Mouse (Mus musculus) kidney, embryonic 14.5 days (tissue): ENCODE results near the gene Nup188. TPM values are rescaled to one million over a fixed set of nuclear protein-coding genes. Genes with fewer than 3 reads are reported as not detected.
A peak's percentile ranks its signal among the peaks of the same experiment; 100 is the strongest.

ENCODE experiments used
- ATAC-seq: fragments of 200-750 bp; cut with Nextera tagmentation; 2 replicates; pipeline ENCODE4 v1.8.0; 2017; ENCODE audit warnings: moderate number of reproducible peaks, mild to moderate bottlenecking, moderate TSS enrichment, moderate library complexity; ENCODE audit not compliant: low FRiP score, low TSS enrichment
- H3K27ac ChIP-seq: fragments of 300-500 bp; sonication (generic); 2 replicates; pipeline ENCODE4 v1.5.1; 2014; ENCODE audit warnings: low read depth, mild to moderate bottlenecking, low read length, moderate library complexity, mixed read lengths
- H3K27me3 ChIP-seq: fragments of 300-500 bp; sonication (generic); 2 replicates; pipeline ENCODE4 v1.6.1; 2014; ENCODE audit warnings: mild to moderate bottlenecking, low read length; ENCODE audit not compliant: control insufficient read depth, insufficient read depth
- H3K36me3 ChIP-seq: fragments of 300-500 bp; sonication (generic); 2 replicates; pipeline ENCODE4 v1.6.1; 2014; ENCODE audit warnings: low read length, mixed read lengths; ENCODE audit not compliant: control insufficient read depth, insufficient read depth
- H3K4me1 ChIP-seq: fragments of 300-500 bp; sonication (generic); 2 replicates; pipeline ENCODE4 v1.6.1; 2014; ENCODE audit warnings: low read length, mixed read lengths; ENCODE audit not compliant: control insufficient read depth, insufficient read depth
- H3K4me2 ChIP-seq: fragments of 300-500 bp; sonication (generic); replicated peaks from 2 replicates; pipeline ENCODE4 v1.6.1; 2014; ENCODE audit warnings: low read depth, mild to moderate bottlenecking, low read length
- H3K4me3 ChIP-seq: fragments of 300-500 bp; sonication (generic); 2 replicates; pipeline ENCODE4 v1.5.1; 2014; ENCODE audit warnings: mild to moderate bottlenecking, low read length
- H3K9ac ChIP-seq: fragments of 300-500 bp; sonication (generic); 2 replicates; pipeline ENCODE4 v1.6.1; 2014; ENCODE audit warnings: low read depth, mild to moderate bottlenecking, low read length, moderate library complexity
- H3K9me3 ChIP-seq: fragments of 300-500 bp; sonication (generic); 2 replicates; pipeline ENCODE4 v1.6.1; 2016; ENCODE audit warnings: low read length; ENCODE audit not compliant: control insufficient read depth
- WGBS: fragments of 180-500 bp; shearing (Covaris S2); extraction: QIAGEN DNeasy Blood & Tissue Kit; methylation state at CpG from one replicate; pipeline ENCODE4 v1.1.7; 2014; 5-methylcytosine and 5-hydroxymethylcytosine counted together
- polyA plus RNA-seq: library from polyadenylated mRNA; unstranded; fragments of >200 nt; fragmentation: Nextera tagmentation; extraction: Ambion mirVana; gene quantifications from 2 replicates; pipeline ENCODE4 v1.2.1, GENCODE M21; 2014

Nup188 gene
- polyA plus RNA-seq, 1 experiment from 2014 or later = 54.4 TPM

DNA sequence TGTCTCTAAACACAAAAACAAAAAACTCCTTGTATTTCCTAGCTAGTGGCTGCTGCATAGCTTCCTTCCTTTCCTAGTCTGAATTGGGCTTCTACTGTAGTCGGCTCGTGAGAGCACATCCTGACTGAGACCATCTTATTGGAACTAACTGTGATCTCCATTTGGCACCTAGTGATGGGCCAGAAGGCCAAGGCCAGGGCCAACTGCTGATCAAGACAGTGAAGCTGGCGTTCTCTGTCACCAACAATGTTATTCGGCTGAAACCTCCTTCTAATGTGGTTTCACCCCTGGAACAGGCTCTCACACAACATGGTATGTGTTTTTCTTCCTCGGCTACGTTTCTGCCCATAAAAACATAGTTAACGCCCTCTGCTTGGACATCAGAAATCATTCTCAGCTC is 41.1 kb downstream of the Nup188 start:
- 89% methylated on average over 7 of the region's 7 CpGs for WGBS
- H3K4me2 ChIP-seq = no peak overlapping the region
- no peaks in the 10 kb centered on the region for H3K27me3 ChIP-seq
- no peak overlapping the region for H3K27ac ChIP-seq
- ATAC-seq = no peak
- H3K36me3 ChIP-seq = peaks cover 96% of the 10 kb centered on the region
- no peak overlapping the region for H3K9ac ChIP-seq
- no peaks in the 10 kb centered on the region for H3K9me3 ChIP-seq
- no peaks in the 10 kb centered on the region for H3K4me1 ChIP-seq
- H3K4me3 ChIP-seq = no peak overlapping the region

DNA sequence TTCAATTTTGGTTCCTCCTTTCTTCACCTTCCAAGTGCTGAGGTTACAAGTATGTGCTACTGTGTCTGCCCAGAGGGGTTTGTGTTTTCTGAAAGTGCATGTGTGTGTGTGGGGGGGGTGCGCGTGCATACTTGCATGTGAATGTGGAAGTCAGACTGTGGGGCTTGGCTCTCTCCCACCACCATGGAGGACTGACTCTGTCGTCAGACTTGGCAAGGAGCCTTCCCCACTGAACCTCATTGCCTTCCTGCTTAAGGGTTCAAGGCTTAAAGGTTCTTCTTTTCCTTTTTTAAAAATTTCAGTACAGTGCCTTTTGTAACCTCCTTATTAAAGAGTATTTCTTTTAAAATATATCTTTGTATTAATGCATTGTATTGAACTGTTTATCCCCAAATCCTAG is 42.6 kb downstream of the Nup188 start:
- H3K27me3 ChIP-seq = no peaks in the 10 kb centered on the region
- no peak overlapping the region for H3K4me2 ChIP-seq
- H3K27ac ChIP-seq = no peak overlapping the region
- H3K4me3 ChIP-seq = no peak overlapping the region
- ATAC-seq = no peak
- WGBS = 92% methylated on average over 3 of the region's 3 CpGs
- no peak overlapping the region for H3K9ac ChIP-seq
- no peaks in the 10 kb centered on the region for H3K4me1 ChIP-seq
- H3K36me3 ChIP-seq = peaks cover 95% of the 10 kb centered on the region
- H3K9me3 ChIP-seq = no peaks in the 10 kb centered on the region

DNA sequence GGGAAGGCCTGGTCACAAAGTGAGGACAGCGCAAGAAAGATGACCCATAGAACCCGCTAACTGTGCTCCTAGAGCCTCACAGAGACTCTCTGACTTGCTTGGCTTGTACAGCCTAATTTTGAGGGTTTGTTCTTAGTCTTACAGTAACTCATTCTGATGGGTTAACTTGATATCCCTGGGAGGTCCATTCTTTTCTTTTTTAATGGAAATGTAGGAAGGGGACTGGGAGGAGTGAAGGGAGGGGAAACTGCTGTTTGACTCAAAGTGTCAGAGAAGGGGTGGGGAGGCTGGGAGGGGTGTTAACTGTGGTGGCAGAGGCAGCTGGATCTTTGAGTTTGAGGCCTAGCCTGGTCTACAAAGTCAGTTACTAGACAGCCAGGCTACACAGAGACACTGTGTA is 49.1 kb downstream of the Nup188 start:
- no peaks in the 10 kb centered on the region for H3K4me1 ChIP-seq
- WGBS = 96% methylated on average over 2 of the region's 2 CpGs
- no peak overlapping the region for H3K9ac ChIP-seq

DNA sequence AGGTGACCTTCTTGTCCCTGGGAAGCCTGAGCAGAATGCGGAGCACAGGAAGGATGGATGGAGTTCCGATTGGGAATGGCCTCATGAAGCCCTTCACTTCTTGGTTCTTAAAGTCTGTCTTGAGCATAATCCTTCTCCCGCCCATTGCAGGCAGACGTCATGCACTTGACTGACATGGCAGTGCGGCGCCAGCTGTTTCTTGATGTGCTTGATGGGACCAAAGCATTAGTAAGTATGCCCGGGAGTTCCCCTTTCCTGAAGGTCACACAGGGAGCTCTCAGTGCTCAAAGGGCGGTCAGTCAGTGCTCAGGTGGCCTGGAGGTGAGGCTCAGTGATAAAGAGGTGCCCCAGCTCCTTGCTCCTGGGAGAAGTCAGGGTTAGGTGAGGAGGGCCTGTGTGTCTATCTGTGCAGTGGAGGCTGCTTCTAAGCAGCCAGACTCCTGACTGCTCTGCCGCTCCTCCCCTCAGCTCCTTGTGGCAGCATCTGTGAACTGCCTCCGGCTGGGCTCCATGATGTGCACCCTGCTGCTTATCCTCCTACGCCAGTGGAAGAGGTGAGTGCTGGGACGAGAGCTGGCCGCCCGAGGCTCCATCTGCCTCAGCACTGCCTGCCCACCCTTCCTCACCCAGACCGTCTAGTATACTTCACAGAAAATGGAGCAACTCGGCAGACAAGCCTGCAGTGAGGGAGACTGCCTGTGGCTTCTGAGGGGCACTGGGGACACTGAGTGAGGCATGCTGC is 50.1 kb downstream of the Nup188 start:
- no peak overlapping the region for H3K9ac ChIP-seq
- H3K4me2 ChIP-seq = no peak overlapping the region
- H3K27me3 ChIP-seq = no peaks in the 10 kb centered on the region
- H3K4me1 ChIP-seq = no peaks in the 10 kb centered on the region
- H3K36me3 ChIP-seq = peaks cover 94% of the 10 kb centered on the region
- no peak for ATAC-seq
- H3K9me3 ChIP-seq = no peaks in the 10 kb centered on the region
- H3K4me3 ChIP-seq = no peak overlapping the region
- no peak overlapping the region for H3K27ac ChIP-seq
- WGBS = 89% methylated on average over 16 of the region's 16 CpGs

More for the DNA sequence above, 49.1 kb downstream of the Nup188 start:
- peaks cover 95% of the 10 kb centered on the region for H3K36me3 ChIP-seq
- H3K4me2 ChIP-seq = no peak overlapping the region
- no peak overlapping the region for H3K27ac ChIP-seq
- H3K4me3 ChIP-seq = no peak overlapping the region
- no peak for ATAC-seq
- H3K27me3 ChIP-seq = no peaks in the 10 kb centered on the region
- no peaks in the 10 kb centered on the region for H3K9me3 ChIP-seq

DNA sequence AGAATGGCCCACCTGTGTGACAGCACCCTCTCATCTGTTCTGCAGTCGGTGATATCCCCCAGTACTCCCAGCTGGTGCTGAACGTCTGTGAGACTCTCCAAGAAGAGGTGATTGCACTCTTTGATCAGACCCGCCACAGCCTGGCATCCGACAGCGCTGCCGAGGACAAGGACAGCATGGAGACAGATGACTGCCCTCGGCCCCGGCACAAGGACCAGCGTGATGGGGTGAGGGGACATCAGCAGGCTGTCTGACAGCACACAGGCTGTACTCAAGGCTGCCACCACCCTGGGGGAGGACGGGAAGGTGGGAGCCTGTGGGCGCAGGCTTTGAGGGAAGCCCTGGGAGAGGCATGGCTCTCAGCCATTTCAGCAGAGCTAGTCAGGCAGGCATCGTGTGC is 51.0 kb downstream of the Nup188 start:
- Histone ChIP-seq H3K9me3 (no peaks in the 10 kb centered on the region), H3K4me2 (no peak overlapping the region), H3K36me3 (peaks cover 95% of the 10 kb centered on the region), H3K27me3 (no peaks in the 10 kb centered on the region), H3K27ac (no peak overlapping the region), H3K4me3 (no peak overlapping the region), H3K4me1 (no peaks in the 10 kb centered on the region), H3K9ac (no peak overlapping the region)
- no peak for ATAC-seq
- 86% methylated on average over 12 of the region's 12 CpGs for WGBS

DNA sequence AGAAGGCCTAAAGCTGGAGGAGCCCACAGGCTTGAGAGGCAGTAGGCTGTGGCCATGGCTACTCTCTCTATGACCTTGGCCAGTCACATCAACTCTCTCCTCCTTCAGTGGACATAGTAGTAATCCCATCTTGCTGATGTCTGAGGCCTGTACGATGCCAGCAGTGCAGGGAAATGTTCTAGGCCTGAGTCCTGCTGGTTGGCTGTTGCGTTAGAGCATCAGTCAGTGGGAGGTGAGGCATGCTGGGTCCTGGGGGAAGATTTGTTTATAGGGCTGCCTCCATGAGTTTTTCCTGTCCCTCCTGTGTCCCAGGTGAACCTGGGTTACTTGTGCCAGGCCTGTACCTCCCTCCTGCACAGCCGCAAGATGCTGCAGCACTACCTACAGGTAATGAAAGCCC is 55.9 kb downstream of the Nup188 start:
- Histone ChIP-seq H3K27me3 (no peaks in the 10 kb centered on the region), H3K4me1 (no peaks in the 10 kb centered on the region), H3K9me3 (no peaks in the 10 kb centered on the region), H3K4me2 (no peak overlapping the region), H3K36me3 (peaks cover 93% of the 10 kb centered on the region), H3K4me3 (no peak overlapping the region), H3K27ac (no peak overlapping the region), H3K9ac (no peak overlapping the region)
- WGBS = 98% methylated on average over 3 of the region's 3 CpGs
- no peak for ATAC-seq

DNA sequence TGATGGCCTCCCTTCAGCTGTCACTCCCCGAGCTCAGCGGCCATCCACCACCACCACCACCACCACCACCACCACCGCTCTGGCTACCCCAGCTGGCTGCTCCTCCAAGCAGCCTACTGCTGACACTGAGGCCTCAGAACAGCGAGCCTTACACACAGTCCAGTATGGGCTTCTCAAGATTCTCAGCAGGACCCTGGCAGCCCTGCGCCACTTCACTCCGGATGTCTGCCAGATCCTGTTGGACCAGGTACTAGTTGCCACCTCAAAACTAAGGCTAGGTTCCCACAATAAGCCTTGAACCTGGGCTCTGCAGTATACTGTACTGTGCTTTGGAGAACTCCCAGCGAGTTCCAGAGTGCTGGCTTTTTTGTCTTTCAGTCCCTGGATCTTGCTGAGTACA is 56.3 kb downstream of the Nup188 start:
- H3K36me3 ChIP-seq = peaks cover 91% of the 10 kb centered on the region
- no peak overlapping the region for H3K4me2 ChIP-seq
- H3K9me3 ChIP-seq = no peaks in the 10 kb centered on the region
- no peak overlapping the region for H3K9ac ChIP-seq
- no peaks in the 10 kb centered on the region for H3K4me1 ChIP-seq
- ATAC-seq = no peak
- no peaks in the 10 kb centered on the region for H3K27me3 ChIP-seq
- H3K4me3 ChIP-seq = no peak overlapping the region
- no peak overlapping the region for H3K27ac ChIP-seq
- 93% methylated on average over 7 of the region's 7 CpGs for WGBS

DNA sequence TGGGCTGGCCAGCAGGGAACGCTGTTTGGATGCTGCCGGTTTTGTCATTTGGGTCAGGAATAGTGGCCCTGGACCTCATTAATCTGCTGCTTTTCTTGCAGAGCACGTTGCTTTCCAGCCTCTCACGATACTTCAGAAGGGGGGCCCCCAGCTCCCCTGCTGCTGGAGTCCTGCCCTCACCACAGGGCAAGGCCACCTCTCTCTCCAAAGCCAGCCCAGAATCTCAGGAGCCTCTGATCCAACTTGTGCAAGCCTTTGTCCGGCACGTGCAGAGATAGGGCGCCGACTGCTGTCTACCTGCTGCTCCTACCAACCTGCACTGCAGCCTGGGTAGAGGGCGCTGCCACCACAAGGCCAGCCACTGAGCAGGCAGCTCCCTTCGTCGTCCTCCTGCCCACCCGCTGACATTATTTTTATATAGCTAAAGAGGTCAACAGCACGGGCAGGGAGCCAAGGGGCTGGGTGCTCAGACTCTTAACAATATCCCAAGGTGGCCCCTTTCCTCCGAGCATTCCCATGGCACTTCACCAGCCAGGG is 57.5 kb downstream of the Nup188 start:
- WGBS = 74% methylated on average over 14 of the region's 14 CpGs
- no peaks in the 10 kb centered on the region for H3K9me3 ChIP-seq
- 0 out of 2 replicates have a peak overlapping the region, but pooled peaks have one; percentile 19 for H3K9ac ChIP-seq
- no peaks in the 10 kb centered on the region for H3K4me1 ChIP-seq
- H3K4me3 ChIP-seq = no peak overlapping the region
- H3K36me3 ChIP-seq = peaks cover 93% of the 10 kb centered on the region
- no peaks in the 10 kb centered on the region for H3K27me3 ChIP-seq
- no peak for ATAC-seq
- no peak overlapping the region for H3K27ac ChIP-seq
- no peak overlapping the region for H3K4me2 ChIP-seq

DNA sequence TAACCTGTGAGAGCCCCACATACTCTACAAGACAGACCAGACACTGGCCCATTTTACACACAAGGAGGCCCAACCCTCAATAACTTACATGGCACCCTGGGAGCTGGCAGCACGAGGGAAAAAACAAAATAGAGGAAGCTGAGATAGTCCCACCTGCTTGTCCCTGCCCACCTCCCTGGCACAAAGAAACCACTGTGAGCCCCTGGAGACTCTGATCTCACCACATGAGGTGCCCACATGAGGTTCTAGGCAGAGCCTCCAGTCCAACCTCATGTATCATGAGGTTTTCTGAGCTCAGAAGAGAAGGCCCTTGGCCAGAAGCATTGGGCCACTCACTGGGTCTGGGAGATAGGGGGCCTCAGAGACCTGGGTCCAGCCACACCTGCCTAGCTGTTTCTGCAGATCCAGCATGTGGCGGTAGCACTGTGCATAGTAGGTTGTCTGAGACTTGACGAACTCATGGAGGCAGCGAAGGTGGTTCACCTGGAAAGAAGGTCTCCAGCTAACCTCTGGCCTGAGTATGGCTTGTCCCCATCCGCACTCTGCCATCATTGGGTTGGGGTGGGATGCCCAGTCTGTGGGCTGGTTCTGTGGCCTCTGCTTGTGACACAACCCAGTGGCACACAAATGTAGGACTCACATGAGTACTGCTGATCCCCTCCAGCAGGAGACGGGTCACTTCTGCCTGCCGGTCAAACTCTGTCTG is 59.9 kb downstream of the Nup188 start:
- H3K4me3 ChIP-seq = no peak overlapping the region
- peaks cover 88% of the 10 kb centered on the region for H3K36me3 ChIP-seq
- 90% methylated on average over 7 of the region's 7 CpGs for WGBS
- no peaks in the 10 kb centered on the region for H3K27me3 ChIP-seq
- H3K4me1 ChIP-seq = no peaks in the 10 kb centered on the region
- ATAC-seq = no peak
- no peaks in the 10 kb centered on the region for H3K9me3 ChIP-seq
- no peak overlapping the region for H3K27ac ChIP-seq
- H3K4me2 ChIP-seq = no peak overlapping the region
- no peak overlapping the region for H3K9ac ChIP-seq
